Mouse (Mus musculus) induced T-regulatory cell, adult 2 months (primary cell): Measurements from ENCODE around the gene Atf7ip.

Experiments used
- DNase-seq: peaks from one replicate; pipeline ENCODE4 v3.0.0-alpha.2; 2012; ENCODE audit warnings: low read depth

Gene Atf7ip

DNA sequence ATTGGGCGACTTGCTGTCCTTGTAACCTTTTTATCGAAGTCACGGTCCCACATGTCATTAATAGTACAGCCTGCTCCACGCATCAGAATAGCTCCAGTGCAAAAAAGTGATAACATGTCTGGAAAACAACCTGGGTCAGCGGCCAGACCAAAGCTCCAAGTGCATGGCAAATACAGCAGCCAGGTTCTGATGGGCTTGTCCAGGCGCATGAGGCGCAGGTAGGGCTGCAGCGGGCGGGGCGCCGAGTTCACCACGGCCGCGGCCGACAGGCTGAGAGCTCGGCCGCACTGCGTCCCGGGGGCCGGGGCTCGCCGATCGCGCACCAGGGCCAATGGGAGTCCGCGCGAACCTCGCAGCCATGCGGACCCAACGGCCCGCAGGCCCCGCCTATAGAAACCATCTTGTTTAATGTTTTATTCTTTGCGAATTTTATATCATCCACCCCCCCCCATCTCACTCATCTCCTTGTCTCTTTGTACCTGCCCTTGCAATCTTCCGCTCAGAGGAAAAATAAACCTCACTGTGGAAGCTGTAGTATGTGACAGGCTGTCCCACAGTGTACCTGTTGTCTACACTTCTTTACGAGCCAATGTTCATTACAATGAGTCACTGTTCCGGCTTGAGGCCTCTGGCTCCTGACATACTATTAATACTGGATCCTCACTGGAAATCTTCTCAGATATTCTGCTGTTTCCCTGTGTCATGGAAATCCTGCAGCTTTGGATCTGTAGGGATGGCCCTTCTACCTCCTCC, 19.0 kb upstream of the Atf7ip start:
- DNase-seq = no peak

DNA sequence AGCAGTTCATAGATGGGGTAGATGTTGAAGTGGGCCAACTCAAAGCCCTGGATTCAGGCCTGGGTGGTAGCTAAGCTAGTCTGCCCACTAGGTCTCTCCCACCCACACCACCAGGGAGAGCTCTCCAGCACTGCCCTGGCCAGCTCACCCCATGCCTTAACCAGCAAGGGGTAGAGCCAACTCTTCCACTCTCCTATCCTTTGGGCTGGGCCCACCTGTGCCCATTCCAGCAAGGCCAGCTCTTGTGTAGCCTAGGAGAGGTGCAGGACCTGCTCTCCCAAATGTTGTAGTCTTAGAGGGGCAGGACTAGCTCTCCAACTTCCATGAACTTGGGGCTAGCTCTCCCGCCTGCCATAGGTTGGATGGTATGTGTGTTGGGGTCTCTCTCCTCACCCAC, 18.4 kb upstream of the Atf7ip start:
- DNase-seq = no peak

DNA sequence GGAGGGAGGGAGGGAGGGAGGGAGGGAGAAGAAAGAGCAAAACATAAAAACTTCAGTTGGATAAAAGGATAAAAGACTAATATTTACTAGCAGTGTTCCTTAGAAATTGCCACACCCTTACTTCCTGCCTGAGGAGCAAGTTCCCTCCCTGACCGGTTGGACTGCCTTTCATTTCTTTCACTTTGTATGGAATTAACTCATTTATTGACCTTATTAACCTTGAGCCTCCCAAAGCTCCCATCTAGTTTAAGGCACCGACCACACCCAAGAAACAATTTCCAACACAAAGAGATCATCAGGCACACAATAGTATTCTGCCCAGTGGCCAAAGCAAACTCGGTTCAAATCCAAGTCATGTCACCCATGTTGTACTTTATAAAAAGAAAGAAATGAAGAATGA, 16.1 kb upstream of the Atf7ip start:
- DNase-seq = peak; percentile 27

DNA sequence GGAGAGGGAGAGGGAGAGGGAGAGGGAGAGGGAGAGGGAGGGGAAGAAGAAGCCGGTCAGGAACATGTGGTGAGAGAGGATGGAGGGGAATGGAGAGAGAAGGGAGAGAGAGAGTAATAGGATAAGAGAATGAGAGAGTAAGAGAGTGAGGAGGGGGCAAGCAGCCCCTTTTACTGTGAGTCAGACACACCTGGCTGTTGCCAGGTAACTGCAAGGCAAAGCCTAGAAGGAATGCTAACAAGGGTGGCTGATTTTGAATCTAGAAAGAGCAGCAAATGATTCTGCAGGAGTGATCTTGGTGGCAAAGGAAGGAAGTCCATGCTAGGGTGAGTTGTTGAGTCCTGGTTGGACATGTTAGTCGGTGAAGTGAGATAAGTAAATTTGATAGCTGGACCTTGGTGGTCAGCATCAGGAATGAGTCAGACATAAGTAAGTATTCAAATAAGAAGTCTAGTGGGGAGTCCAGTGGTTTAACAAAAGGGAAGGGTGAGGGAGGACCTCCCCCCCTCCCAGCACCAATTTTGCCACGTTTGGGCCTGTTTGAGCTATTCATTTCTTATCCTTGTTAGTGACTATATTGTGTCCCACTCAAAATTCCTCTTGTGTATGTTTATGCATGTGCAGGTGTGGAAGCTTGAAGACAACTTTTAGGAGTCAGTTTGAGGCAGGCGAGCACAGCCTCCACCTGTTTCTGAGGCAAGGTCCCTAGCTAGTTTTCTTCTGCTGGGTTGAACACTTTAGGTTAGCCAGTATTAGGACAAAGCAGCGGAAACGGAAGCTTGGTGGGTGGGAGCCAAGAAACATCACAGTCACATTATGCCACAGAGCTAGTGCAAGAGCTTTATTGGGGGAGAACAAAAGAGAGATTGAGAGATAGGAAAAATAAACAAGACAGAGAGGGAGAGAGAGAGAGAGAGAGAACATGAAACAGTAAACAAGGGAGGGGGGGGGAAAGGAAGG, 15.2 kb upstream of the Atf7ip start:
- DNase-seq = peak; percentile 82

DNA sequence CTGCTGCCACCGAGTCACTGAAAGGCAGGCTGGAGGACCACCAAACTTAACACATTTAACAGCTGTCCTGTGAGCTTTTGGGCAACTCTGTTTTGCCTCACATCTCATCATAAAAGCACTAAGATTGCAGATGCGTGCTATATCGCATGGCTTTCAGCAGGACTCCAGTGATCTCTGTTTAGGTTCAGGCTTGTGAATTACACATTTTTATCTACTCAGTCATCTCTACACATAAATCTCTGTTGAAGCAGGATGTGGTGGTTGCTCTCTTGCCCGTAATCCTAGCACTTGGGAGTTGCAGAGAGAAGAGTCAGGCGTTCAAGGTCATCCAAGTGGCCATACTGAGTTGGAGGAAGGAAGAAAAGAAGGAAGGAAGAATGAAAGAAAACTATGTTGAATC, 14.3 kb upstream of the Atf7ip start:
- peak; percentile 73 for DNase-seq

DNA sequence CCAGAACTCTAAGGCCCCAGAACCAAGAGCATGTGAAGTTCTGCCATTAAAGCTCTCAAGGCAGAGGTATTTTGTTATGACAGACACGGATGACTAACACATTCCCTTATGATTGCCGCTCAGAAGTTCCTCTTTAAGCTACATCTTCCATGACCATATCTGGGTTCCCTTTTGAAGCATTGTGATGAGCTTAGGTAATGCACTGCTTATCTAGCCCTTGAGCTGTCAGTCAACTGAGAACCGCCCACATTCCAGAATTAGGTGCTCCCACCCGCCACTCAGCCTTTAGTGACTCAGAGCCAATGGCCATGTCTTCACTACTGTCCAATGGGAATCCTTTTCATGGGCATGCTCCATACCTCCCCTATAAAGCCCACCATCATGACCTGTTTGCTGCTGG, 13.7 kb upstream of the Atf7ip start:
- DNase-seq = no peak

DNA sequence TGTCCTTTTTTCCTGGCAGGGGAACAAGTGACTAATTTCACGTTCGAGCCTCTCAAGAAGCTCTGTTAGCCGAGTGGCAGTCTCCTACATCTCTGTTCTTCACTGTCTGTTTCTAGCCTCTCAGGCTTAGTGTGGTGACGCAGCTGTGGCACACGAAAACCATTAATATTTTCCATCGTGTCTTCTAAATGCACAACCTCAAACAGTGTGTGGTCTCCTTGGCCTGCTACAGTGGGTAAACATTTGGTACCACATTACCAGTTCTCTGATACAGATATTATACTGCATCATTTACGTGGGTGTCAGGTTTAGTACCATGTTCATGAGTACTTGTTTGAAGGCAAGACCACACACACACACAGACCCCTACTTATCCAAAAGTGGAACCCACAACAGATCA, 12.5 kb upstream of the Atf7ip start:
- peak; percentile 76 for DNase-seq

DNA sequence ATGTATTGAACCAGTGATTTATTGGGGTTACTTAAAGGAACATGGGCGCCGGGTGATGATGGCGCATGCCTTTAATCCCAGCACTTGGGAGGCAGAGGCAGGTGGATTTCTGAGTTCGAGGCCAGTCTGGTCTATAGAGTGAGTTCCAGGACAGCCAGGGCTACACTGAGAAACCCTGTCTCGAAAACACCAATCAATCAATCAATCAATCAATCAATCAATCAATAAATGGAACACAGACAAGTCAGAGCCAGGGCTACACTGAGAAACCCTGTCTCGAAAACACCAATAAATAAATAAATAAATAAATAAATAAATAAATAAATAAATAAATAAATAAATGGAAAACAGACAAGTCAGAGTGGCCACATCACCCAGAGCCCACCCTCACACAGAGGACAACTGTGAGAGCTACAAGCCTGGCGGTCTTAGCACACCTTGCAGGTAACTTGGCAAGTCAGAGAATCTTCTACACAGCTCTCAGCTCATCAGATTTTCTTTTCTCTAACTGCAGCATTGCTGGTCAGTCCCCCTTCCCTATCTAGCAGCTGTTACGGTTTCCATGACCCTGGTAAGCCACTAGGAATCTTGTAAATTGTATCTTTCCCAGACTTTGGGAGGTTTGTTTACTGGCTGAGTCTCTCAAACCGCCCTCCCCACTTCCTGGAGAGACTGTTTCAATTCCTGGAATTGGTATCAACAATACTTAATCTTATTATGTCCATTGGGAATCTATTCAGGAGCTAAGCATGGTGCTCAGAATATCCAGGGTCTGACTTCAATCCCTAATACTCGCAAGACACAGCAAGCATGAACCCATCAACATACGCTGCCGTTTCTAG, 11.8 kb upstream of the Atf7ip start:
- DNase-seq = no peak

DNA sequence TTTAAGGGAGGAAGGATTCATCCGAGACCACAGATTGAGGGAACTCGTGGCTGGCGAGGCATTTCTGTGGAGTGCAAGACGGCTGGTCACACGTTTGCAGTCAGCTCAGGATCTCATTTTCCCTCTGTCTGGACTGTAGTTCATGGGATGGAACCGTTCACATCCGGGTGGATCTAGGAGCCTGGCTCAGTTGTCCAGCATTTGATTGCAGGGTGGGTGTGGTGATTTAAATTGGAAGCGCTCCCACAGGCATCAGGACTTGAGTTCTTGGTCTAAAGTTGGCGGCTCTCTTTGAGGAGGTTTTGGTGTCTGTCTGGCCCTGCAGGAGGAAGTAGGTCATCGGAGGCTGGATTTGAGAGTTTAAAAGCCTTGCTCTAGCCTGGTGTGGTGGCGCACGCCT, 10.9 kb upstream of the Atf7ip start:
- no peak for DNase-seq

DNA sequence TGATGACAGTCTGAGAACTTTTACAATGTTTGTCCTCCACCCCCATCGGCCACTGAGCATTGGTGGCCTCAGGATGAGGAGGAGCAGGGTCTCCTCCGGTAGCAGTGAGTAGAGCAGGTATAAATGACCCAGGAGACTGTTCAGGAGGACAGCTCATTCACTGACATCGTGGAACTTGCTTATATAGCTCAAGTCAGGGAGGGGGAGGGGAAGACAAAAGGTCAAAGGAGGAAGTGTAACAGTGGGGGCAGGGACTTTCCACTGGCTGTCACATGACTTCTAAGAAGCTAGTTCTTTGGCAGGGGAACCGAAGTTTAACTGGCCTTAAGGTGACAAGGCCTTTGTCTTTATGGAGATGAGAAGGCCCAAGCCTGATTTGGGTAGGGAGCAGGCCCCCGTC, 8.2 kb upstream of the Atf7ip start:
- DNase-seq = peak; percentile 93

DNA sequence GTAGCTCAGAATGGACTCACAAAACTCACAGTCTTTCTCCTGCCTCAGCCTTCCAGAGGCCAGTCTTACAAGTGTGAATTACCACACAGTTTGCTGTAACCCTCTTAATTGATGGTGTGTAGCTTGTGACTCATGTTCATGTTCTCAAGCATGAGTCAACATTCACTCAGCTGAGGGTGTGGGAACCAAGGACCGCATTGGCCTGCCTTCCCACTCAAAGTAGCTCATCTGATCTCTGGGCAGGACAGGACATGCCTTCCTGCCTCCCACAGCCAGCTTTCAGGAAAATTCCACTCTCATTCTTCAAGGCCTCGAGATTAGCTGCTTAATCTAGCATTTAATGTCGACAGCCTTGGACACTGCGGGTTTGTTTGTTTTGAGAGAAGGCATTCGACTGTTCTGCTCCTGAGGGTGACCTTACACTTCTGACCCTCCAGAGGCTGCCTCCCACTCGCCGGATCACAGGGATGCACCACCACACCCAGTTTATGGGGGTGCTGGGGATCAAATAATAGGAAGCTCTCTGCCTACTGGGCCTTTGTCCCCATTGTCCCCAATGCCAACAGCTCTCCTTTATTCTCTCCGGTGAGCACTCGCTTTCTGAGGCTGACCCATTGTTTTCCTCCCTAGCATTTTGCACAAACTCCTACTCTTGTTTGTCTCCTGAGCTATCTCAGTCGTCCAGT, 6.5 kb upstream of the Atf7ip start:
- peak; percentile 56 for DNase-seq

DNA sequence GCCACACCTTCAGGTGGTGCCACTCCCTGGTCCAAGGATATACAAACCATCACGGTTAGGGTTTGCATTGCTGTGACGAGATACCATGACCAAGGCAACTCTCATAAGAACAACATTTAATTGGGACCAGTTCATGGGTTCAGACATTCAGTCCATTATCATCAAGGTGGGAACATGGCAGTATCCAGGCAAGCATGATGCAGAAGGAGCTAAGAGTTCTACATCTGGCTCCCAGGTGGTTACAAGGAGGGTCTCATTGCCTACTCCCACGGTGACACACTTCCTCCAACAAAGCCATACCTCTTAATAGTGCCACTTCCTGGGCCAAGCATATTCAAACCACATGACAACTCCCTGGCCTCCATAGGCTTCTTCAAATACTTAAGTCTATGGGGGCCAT, 2.7 kb downstream of the Atf7ip start:
- DNase-seq = no peak

DNA sequence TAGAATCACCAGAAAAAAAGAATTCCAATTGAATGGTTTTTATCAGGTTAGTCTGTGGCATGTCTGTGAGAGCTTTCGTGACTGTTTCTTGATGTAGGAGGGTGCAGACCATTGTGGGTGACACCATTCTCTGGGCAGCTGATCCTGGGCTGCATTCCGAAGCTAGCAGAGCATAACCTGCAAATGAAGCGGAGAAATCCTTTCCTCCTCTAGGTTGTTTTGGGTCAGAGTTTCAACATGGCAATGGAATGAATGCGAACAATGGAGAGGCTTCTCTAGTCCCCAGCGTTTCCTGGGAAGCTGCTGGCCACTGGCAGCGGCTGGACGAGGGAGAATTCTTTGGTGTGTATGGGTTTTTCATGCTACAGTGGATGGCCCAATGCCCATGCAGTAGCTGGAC, 5.0 kb downstream of the Atf7ip start:
- DNase-seq = no peak

DNA sequence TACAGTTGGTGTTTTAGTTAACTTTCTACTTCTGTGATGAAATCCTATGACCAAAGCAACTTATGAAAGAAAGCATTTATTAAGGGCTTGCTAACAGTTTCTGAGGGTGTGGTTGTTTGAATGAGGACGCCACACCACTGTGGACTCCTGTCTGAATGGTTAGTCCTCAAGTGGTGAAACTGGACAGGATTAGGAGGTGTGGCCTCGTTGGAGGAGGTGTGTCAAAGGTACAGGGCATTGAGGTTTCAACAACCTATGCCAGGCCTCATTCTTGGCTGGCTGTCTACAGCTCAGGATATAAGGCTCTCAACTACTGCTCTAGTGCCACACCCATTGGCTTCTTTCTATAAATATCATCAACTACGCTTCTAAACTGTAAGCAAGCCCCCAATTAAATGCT, 6.4 kb downstream of the Atf7ip start:
- no peak for DNase-seq

DNA sequence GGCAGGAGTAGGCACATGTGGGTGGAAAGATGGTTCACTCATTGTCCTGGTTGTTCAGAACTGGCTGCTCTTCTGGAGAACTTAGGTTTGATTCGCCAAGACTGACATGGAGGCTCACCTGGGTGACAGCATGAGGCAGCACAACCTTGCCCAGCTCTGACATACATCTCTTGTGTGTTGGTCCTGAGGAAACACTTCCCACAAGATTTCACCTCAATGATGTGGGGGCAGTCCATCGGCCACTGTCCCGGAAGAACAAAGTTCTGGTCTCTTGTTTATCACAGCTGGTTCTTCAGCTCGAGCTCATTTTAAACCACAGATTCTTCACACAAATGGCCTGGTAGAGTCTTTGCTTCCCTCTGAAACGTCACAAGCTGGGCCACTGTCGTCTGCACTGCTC, 10.7 kb downstream of the Atf7ip start:
- peak; percentile 60 for DNase-seq

DNA sequence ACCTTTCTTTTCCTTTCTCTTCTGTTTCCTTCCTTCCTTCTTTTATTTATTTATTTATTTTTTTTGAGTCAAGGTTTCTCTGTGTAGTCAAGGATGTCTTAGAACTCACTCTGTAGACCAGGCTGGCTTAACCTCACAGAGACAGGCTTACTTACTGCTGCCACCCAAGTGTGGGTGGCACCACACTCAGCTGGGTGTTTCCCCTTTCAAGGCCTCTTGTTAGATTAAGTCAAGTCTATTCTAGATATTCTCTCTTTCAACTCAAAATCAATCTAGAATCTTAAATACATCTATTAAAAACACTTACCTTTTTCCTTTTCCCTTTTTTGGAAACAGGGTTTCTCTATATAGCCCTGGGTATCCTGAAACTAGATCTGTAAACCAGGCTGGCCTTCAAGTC, 11.3 kb downstream of the Atf7ip start:
- DNase-seq = peak; percentile 72

DNA sequence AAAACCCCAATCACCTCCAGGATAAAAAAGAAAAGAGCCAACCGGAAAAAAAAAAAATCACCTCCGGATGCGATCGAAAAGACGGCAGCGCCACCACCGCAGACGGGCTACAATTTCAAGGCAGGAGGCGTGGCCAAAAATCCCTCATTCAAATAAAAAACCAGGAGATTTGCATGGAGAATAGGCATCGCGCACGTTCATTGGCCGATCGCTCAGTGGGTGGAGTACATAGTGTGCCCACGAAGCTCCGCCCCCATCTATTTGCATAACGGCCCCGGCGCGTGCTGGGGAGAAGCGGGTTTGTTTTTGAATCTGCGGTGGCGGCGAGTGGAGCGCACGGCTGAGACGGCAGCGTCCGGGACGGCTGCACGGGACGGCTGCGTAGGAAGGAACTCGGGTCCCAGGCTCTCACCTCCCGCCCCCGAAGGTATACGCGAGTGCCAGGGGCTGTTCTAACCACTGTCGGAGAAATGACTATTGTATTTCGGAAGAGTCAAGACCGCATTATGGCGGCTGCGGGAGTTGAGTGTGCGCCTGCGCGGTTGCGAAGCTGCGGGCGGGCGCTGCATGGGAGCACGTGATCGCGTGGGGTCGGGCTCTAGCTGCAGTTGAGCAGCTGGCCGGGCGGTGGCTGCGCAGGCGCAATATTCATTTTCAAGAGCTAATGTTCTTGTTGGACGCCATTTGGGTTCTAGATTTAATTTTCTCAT, 12.7 kb downstream of the Atf7ip start:
- peak; percentile 99 for DNase-seq

DNA sequence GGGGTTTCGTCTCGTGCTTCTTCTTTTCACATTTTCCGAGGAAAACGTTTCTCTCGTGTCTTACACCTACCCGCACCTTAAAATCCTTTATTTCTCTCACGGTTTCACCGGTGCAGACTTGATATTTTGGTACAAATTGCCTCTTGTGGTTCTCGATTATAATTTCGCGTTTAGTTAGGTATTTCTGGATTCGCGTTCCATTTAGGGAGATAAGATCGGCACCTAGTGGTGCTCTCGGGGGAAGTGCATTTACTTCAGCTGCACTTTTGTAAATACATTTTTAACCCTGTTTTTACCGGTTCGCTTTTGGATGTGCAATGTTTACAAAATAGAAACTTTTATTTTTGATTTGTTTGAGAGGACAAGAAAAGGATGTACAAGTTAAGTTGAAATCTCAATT, 13.3 kb downstream of the Atf7ip start:
- no peak for DNase-seq

DNA sequence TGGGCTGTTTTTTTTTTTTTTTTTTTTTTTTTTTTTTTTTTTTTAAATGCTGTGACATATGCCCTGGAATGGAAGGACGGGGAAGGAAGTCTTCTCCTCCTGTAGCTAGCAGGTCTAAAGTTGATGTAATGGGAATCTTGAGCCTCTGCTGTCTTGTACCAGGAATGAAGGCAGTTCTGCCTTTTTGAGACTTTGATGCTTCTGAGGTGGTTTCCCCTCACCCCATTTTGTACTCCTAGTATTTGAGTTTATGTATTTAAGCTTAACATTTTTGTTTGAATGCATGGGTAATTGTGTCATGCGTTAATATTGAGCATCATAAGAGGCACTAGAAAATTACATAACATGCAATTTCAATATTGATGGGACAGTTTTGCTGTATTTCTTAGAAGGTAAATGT, 14.4 kb downstream of the Atf7ip start:
- DNase-seq = peak; percentile 63

DNA sequence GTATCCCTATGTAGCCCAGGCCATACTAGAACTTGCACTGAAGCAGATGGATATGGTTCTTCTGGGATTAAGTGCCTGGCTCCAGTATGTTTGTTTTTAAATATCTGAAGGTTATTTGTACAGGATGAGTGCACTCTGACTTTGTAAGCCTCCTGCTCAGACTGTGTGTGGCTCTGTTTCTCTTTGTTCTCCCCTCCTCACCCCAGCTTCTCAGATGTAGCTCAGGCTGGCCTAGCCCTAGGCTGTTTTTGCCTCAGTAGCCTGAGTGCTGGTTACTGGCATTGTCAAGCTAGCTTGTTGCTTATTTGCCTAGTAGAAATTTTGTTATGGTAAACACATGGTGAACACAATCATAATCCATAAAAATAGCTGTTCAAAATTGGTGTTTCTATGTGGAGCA, 15.7 kb downstream of the Atf7ip start:
- DNase-seq = peak; percentile 47

DNA sequence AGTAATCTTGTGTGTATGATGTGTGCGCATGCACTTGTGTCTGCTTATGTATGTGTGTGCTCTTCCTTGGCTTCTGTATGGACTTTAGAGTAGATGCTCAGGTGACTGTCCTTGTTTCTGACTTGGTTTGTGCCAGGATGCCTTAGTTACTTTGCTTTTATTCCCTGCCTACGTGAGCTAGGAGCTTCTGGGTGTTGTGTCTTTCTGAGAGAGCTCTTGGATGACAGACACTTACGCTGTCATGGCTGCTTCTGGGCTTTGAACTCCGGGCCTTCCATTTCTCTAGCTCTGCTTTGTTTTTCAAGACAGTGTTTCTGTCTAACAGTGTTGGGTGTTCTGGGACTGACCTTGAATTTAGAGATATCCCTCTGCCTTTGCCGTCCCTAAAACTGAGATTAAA, 16.7 kb downstream of the Atf7ip start:
- DNase-seq = peak; percentile 43
